Mouse (Mus musculus) brain, embryonic 14.5 days (tissue): ENCODE data around the gene Rsg1.

Experiments
- CTCF ChIP-seq: fragments of 200-500 bp; IDR thresholded peaks from 2 replicates; pipeline ENCODE4 v1.5.1; 2012; ENCODE audit warnings: inconsistent platforms, mild to moderate bottlenecking, moderate library complexity, borderline replicate concordance; ENCODE audit not compliant: insufficient read depth, insufficient read length; ENCODE audit errors: extremely low read depth
- POLR2A ChIP-seq: fragments of 200-500 bp; IDR thresholded peaks from 2 replicates; pipeline ENCODE4 v1.6.1; 2012; ENCODE audit warnings: mild to moderate bottlenecking, inconsistent platforms, borderline replicate concordance; ENCODE audit not compliant: poor library complexity, insufficient read depth, insufficient read length, severe bottlenecking; ENCODE audit errors: extremely low read depth

- TF ChIP-seq CTCF, result no peak
- no peak for TF ChIP-seq POLR2A
Measured at GRCm38 (mm10) chr4:141254234-141254633, 40.5 kb downstream of the Rsg1 start.
